Mouse (Mus musculus) bone marrow macrophage, adult 2 months (primary cell): Measurements from ENCODE around the gene Srp68.

Source experiments
- CTCF ChIP-seq: IDR thresholded peaks from 2 replicates; pipeline ENCODE4 v1.5.1; 2012; ENCODE audit warnings: low read depth, mild to moderate bottlenecking, low read length, moderate library complexity
- POLR2A ChIP-seq: IDR thresholded peaks from 2 replicates; pipeline ENCODE4 v1.6.1; 2012; ENCODE audit warnings: mild to moderate bottlenecking, low read depth, low read length, borderline replicate concordance

DNA sequence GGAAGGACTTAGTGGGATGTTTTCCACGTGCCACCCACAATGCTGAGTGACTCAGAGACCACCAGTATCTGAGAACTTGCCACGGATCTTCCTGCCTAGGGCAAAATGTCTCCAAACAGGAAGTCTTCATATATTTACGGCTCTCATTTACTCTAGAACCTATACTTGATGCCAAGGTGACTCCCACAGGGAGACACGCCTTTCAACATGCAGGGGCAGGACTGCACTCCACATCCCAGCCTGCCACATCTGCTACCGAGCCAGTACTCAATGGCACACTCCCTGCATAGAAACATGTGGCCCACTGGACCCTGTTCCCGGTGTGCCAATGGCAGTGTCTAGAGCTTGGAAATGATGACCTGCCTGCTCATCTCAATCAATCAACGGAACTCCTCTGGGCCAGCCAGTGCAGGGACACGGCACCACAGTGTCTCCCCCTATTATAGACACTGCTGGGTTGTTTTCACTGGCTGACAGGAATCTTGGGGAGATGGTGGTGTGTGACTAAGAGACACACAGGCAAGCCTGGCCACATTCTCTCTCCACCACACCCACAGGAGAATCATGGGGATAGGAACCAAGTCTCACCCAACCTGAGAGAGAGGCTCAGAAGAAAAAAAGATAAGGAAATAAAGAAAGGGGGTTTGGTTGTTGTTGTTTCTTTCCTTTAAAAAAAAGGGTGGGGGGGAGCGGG, 17.9 kb downstream of the Srp68 start:
- TF ChIP-seq CTCF: no peak
- no peak for TF ChIP-seq POLR2A
